Mouse (Mus musculus): Measurements from ENCODE around the gene Mrps35.

GRCm38 (mm10) chr6:146997006-146997405 lies 45.6 kb upstream of the Mrps35 start:
- no peak for TF ChIP-seq CTCF (IDR thresholded peaks at IDR 0.05; ENCODE audit: borderline replicate concordance, control insufficient read depth, extremely low read depth, insufficient read depth, low read length, poor library complexity)
- TF ChIP-seq POLR2A (IDR thresholded peaks at IDR 0.05; ENCODE audit: control insufficient read depth, extremely low read depth, insufficient read depth, low read length, poor library complexity): no peak
